Mouse (Mus musculus) liver, embryonic 12.5 days (tissue): ENCODE measurements around the gene Col4a3bp. TPM values are rescaled to one million over a fixed set of nuclear protein-coding genes. Genes with fewer than 3 reads are reported as not detected.

Experiments used
- ATAC-seq: fragments of 200-750 bp; cut with Nextera tagmentation; 2 replicates; pipeline ENCODE4 v1.8.0; 2017; ENCODE audit warnings: moderate number of reproducible peaks, mild to moderate bottlenecking, moderate library complexity
- H3K27ac ChIP-seq: fragments of 300-500 bp; sonication (generic); 2 replicates; pipeline ENCODE4 v1.5.1; 2016; ENCODE audit warnings: mild to moderate bottlenecking
- H3K27me3 ChIP-seq: fragments of 300-500 bp; sonication (generic); replicated peaks from 2 replicates; pipeline ENCODE4 v1.6.1; 2016; ENCODE audit warnings: mild to moderate bottlenecking, moderate library complexity
- H3K36me3 ChIP-seq: fragments of 300-500 bp; sonication (generic); 2 replicates; pipeline ENCODE4 v1.6.1; 2016; ENCODE audit warnings: mild to moderate bottlenecking, moderate library complexity
- H3K4me1 ChIP-seq: fragments of 300-500 bp; sonication (generic); 2 replicates; pipeline ENCODE4 v1.6.1; 2016
- H3K4me2 ChIP-seq: fragments of 300-500 bp; sonication (generic); 2 replicates; pipeline ENCODE4 v1.6.1; 2016; ENCODE audit warnings: mild to moderate bottlenecking, moderate library complexity
- H3K4me3 ChIP-seq: fragments of 300-500 bp; sonication (generic); 2 replicates; pipeline ENCODE4 v1.5.1; 2016; ENCODE audit warnings: mild to moderate bottlenecking, moderate library complexity
- H3K9ac ChIP-seq: fragments of 300-500 bp; sonication (generic); 2 replicates; pipeline ENCODE4 v1.6.1; 2016; ENCODE audit warnings: mild to moderate bottlenecking, moderate library complexity
- H3K9me3 ChIP-seq: fragments of 300-500 bp; sonication (generic); replicated peaks from 2 replicates; pipeline ENCODE4 v1.6.1; 2016; ENCODE audit warnings: mild to moderate bottlenecking, moderate library complexity
- WGBS: fragments of 180-500 bp; shearing (Covaris S2); methylation state at CpG from one replicate; pipeline ENCODE4 v1.1.7; 2016; ENCODE audit not compliant: insufficient replicate concordance; 5-methylcytosine and 5-hydroxymethylcytosine counted together
- polyA plus RNA-seq: library from polyadenylated mRNA; unstranded; fragments of >200 nt; fragmentation: Nextera tagmentation; extraction: Ambion mirVana; gene quantifications from 2 replicates; pipeline ENCODE4 v1.2.1, GENCODE M21; 2016

Col4a3bp gene
- polyA plus RNA-seq, 1 experiment from 2014 or later = 7.5 TPM

DNA sequence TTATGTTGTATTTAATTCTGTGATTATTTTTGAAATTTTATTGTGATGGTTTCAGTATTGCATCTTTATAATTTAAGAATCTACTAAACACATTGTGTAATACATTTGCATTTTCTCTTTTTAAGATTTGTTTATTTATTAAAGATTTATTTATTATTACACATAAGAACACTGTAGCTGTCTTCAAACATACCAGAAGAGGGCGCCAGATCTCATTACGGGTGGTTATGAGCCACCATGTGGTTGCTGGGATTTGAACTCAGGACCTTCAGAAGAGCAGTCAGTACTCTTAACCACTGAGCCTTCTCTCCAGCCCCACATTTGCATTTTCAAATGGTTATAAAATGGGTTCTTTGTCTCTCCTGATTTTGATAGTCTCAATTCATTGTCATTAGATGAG lies 2.1 kb downstream of the Col4a3bp start:
- Histone ChIP-seq H3K27me3 (no peaks in the 10 kb centered on the region), H3K9me3 (no peaks in the 10 kb centered on the region), H3K36me3 (peaks cover under 1% of the 10 kb centered on the region; the same call in 1 of the 2 replicates), H3K27ac (no peak overlapping the region), H3K4me2 (peak overlapping the region; percentile 89), H3K4me3 (no peak overlapping the region), H3K4me1 (peaks cover 28% of the 10 kb centered on the region), H3K9ac (no peak overlapping the region; the same call in 1 of the 2 replicates)
- 55% methylated on average over 2 of the region's 2 CpGs for WGBS
- ATAC-seq = no peak

DNA sequence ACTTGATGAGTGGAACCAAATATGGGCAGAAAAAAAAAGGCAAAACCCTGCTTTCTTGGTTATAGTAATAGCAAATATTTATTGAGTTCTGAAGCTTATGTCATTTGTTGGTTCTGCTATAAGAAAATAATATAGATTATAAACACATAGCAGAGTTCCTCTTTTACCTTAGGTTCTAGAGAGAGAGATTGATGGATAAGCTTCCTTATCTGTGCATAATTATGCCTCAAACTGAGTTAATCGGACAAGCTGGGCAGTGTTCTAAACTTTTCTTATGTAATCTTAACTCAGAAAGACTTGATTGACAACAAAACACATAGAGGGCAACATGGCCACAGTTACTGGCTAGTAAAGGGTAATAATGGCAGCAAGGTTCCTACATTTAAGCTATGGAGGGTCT lies 4.8 kb downstream of the Col4a3bp start:
- ATAC-seq = no peak
- no peak overlapping the region for H3K9ac ChIP-seq

GRCm38 (mm10) chr13:96547941-96548340 lies 5.5 kb downstream of the Col4a3bp start:
- no peak for ATAC-seq
- Histone ChIP-seq H3K9ac (no peak overlapping the region), H3K4me3 (no peak overlapping the region), H3K9me3 (no peaks in the 10 kb centered on the region), H3K36me3 (peaks cover 4% of the 10 kb centered on the region), H3K4me2 (no peak overlapping the region), H3K27ac (no peak overlapping the region), H3K4me1 (peaks cover 17% of the 10 kb centered on the region), H3K27me3 (no peaks in the 10 kb centered on the region)
- 53% methylated on average over 4 of the region's 4 CpGs for WGBS

More for the DNA sequence above, 4.8 kb downstream of the Col4a3bp start:
- Histone ChIP-seq H3K4me3 (no peak overlapping the region), H3K27me3 (no peaks in the 10 kb centered on the region), H3K9me3 (no peaks in the 10 kb centered on the region), H3K27ac (no peak overlapping the region), H3K36me3 (peaks cover 2% of the 10 kb centered on the region), H3K4me2 (no peak overlapping the region), H3K4me1 (peaks cover 17% of the 10 kb centered on the region)
- WGBS = 29% methylated on average over 1 of the region's 1 CpGs

GRCm38 (mm10) chr13:96555099-96555498 lies 12.7 kb downstream of the Col4a3bp start:
- WGBS = 89% methylated on average over 3 of the region's 3 CpGs
- no peak overlapping the region for H3K4me2 ChIP-seq
- H3K27me3 ChIP-seq = no peaks in the 10 kb centered on the region

DNA sequence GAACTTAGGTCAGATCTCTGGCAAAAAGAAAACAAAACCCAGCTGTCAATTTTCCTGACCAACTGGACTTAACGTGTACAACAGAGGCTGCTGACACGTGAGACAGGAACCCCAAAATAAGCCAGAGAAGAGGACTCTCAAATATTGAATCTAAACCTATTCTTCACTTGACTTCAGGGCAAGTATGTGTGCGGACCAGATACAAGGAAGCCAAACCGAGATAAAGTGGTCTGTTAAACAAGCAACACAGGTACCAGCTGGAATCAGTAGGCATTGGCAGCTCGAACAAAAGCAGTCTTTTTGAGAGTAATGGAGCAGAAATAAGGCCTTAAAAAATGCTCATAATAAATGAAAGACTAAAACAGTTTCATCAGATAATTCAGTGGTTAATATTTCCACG lies 25.6 kb downstream of the Col4a3bp start:
- Histone ChIP-seq H3K9ac (no peak overlapping the region), H3K36me3 (peaks cover 6% of the 10 kb centered on the region), H3K27ac (no peak overlapping the region), H3K4me1 (peaks cover 17% of the 10 kb centered on the region), H3K9me3 (no peaks in the 10 kb centered on the region), H3K27me3 (no peaks in the 10 kb centered on the region), H3K4me3 (no peak overlapping the region), H3K4me2 (no peak overlapping the region)
- 54% methylated on average over 6 of the region's 6 CpGs for WGBS
- no peak for ATAC-seq

More at GRCm38 (mm10) chr13:96555099-96555498, 12.7 kb downstream of the Col4a3bp start:
- Histone ChIP-seq H3K9ac (no peak overlapping the region), H3K27ac (no peak overlapping the region), H3K4me3 (no peak overlapping the region), H3K36me3 (peaks cover 6% of the 10 kb centered on the region), H3K4me1 (0 out of 2 replicates have a peak, but pooled peaks cover 6% of the 10 kb centered on the region), H3K9me3 (no peaks in the 10 kb centered on the region)
- no peak for ATAC-seq

GRCm38 (mm10) chr13:96570313-96571015 lies 28.0 kb downstream of the Col4a3bp start:
- peaks cover 17% of the 10 kb centered on the region for H3K4me1 ChIP-seq
- peak overlapping the region; percentile 69 for H3K27ac ChIP-seq
- H3K9ac ChIP-seq = no peak overlapping the region
- 66% methylated on average over 10 of the region's 10 CpGs for WGBS
- ATAC-seq = peak; percentile 80
- 0 out of 2 replicates have a peak overlapping the region, but pooled peaks have one; percentile 1 for H3K4me2 ChIP-seq
- H3K27me3 ChIP-seq = no peaks in the 10 kb centered on the region
- no peak overlapping the region for H3K4me3 ChIP-seq
- peaks cover 9% of the 10 kb centered on the region for H3K36me3 ChIP-seq
- H3K9me3 ChIP-seq = no peaks in the 10 kb centered on the region

GRCm38 (mm10) chr13:96571016-96571361 lies 28.6 kb downstream of the Col4a3bp start:
- Histone ChIP-seq H3K4me2 (0 out of 2 replicates have a peak overlapping the region, but pooled peaks have one; percentile 1), H3K9ac (no peak overlapping the region)
- WGBS = 81% methylated on average over 6 of the region's 6 CpGs

GRCm38 (mm10) chr13:96574170-96574569 lies 31.8 kb downstream of the Col4a3bp start:
- Histone ChIP-seq H3K9ac (no peak overlapping the region), H3K4me1 (peaks cover 4% of the 10 kb centered on the region), H3K9me3 (no peaks in the 10 kb centered on the region), H3K27me3 (no peaks in the 10 kb centered on the region), H3K4me3 (no peak overlapping the region), H3K27ac (no peak overlapping the region), H3K4me2 (no peak overlapping the region), H3K36me3 (peaks cover 6% of the 10 kb centered on the region)
- ATAC-seq = no peak
- 87% methylated on average over 2 of the region's 2 CpGs for WGBS

More at GRCm38 (mm10) chr13:96571016-96571361, 28.6 kb downstream of the Col4a3bp start:
- Histone ChIP-seq H3K4me3 (no peak overlapping the region), H3K9me3 (no peaks in the 10 kb centered on the region), H3K4me1 (peaks cover 17% of the 10 kb centered on the region), H3K27ac (peak overlapping the region; percentile 69), H3K36me3 (peaks cover 9% of the 10 kb centered on the region), H3K27me3 (no peaks in the 10 kb centered on the region)
- ATAC-seq = no peak; the same call in 1 of the 2 replicates

GRCm38 (mm10) chr13:96579104-96579503 lies 36.7 kb downstream of the Col4a3bp start:
- Histone ChIP-seq H3K27me3 (no peaks in the 10 kb centered on the region), H3K4me2 (no peak overlapping the region), H3K36me3 (no peaks in the 10 kb centered on the region), H3K9me3 (no peaks in the 10 kb centered on the region), H3K4me1 (peaks cover 13% of the 10 kb centered on the region), H3K27ac (no peak overlapping the region), H3K9ac (no peak overlapping the region), H3K4me3 (no peak overlapping the region)
- no peak for ATAC-seq
- 66% methylated on average over 2 of the region's 2 CpGs for WGBS

- Histone ChIP-seq H3K9ac (no peak overlapping the region), H3K36me3 (no peaks in the 10 kb centered on the region), H3K27me3 (no peaks in the 10 kb centered on the region), H3K4me1 (peaks cover 19% of the 10 kb centered on the region), H3K4me3 (no peak overlapping the region), H3K4me2 (no peak overlapping the region), H3K9me3 (no peaks in the 10 kb centered on the region), H3K27ac (no peak overlapping the region)
- WGBS = 82% methylated on average over 1 of the region's 1 CpGs
- no peak for ATAC-seq
These were observed 37.6 kb downstream of the Col4a3bp start for GRCm38 (mm10) chr13:96579979-96580378.

DNA sequence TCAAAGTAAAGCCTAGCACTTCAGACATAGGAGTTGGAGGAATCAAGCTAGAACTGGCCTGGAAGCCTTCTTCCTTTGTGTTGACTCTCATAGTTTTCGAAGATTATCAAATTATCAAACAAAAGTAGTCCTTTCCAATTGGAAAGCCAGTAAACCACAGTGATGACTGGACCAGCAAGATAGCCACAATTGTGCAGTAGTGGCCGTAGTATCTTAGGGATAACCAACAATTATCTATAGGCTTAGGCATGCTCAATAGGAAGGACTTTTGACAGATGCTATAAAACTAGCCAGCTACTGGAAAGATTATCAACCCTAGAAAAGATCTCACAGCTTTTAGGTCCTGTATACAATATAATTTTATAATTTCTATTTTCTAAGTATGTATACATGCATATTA lies 41.8 kb downstream of the Col4a3bp start:
- Histone ChIP-seq H3K9me3 (no peaks in the 10 kb centered on the region), H3K9ac (no peak overlapping the region), H3K4me3 (no peak overlapping the region), H3K27ac (no peak overlapping the region), H3K27me3 (no peaks in the 10 kb centered on the region), H3K36me3 (peaks cover 3% of the 10 kb centered on the region; the same call in 1 of the 2 replicates), H3K4me2 (no peak overlapping the region), H3K4me1 (peaks cover 19% of the 10 kb centered on the region)
- 24% methylated on average over 2 of the region's 2 CpGs for WGBS
- ATAC-seq = no peak

DNA sequence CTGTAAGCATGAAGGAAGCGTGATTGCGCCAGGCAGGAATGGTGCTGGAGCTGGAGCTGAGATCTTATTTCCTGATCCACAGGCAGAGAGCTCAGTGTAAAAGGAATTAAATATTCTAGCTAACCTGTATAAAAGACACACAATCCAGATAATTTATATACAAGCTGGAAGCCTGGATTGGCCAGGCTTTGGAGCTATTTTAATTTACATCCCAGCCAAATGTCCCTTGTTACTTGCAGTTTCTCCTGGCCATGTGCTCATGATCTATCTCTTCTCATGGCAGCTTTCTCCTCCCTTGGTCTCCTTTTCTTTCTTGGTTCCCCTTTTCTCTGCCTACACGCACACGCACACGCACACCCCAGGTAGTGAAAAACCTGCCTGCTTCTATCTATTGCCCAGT lies 44.1 kb downstream of the Col4a3bp start:
- Histone ChIP-seq H3K27me3 (no peaks in the 10 kb centered on the region), H3K27ac (no peak overlapping the region), H3K9me3 (no peaks in the 10 kb centered on the region), H3K36me3 (peaks cover 3% of the 10 kb centered on the region; the same call in 1 of the 2 replicates), H3K4me2 (no peak overlapping the region), H3K4me1 (peaks cover 27% of the 10 kb centered on the region), H3K9ac (no peak overlapping the region), H3K4me3 (no peak overlapping the region)
- 89% methylated on average over 5 of the region's 5 CpGs for WGBS
- no peak for ATAC-seq
